Mouse (Mus musculus) liver, postnatal 0 days (tissue): ENCODE data around the gene Fscn2. TPM values are rescaled to one million over a fixed set of nuclear protein-coding genes. Genes with fewer than 3 reads are reported as not detected.
A peak's percentile ranks its signal among the peaks of the same experiment; 100 is the strongest.
"Not testable (repeated sequence)": the region's sequence is repeated elsewhere in the genome, so short reads cannot be mapped to it uniquely, and the experiment has no call there.

ENCODE experiments used
- ATAC-seq: fragments of 200-750 bp; cut with Nextera tagmentation; 2 replicates; pipeline ENCODE4 v1.8.0; 2017; ENCODE audit warnings: mild to moderate bottlenecking, moderate library complexity
- DNase-seq: peaks from one replicate; pipeline ENCODE4 v3.0.0-alpha.2; 2016
- H3K27ac ChIP-seq: fragments of 300-500 bp; sonication (generic); 2 replicates; pipeline ENCODE4 v1.5.1; 2014; ENCODE audit warnings: antibody characterized with exemption, moderate library complexity, mild to moderate bottlenecking, low read depth
- H3K27me3 ChIP-seq: fragments of 300-500 bp; sonication (generic); 2 replicates; pipeline ENCODE4 v1.6.1; 2014; ENCODE audit warnings: low read length, control low read depth, mixed read lengths; ENCODE audit not compliant: insufficient read depth
- H3K36me3 ChIP-seq: fragments of 300-500 bp; sonication (generic); replicated peaks from 2 replicates; pipeline ENCODE4 v1.6.1; 2014; ENCODE audit warnings: mild to moderate bottlenecking, control low read depth, low read length, moderate library complexity, mixed read lengths; ENCODE audit not compliant: insufficient read depth
- H3K4me1 ChIP-seq: fragments of 300-500 bp; sonication (generic); 2 replicates; pipeline ENCODE4 v1.6.1; 2014; ENCODE audit warnings: antibody characterized with exemption, mild to moderate bottlenecking, control low read depth; ENCODE audit not compliant: insufficient read depth
- H3K4me2 ChIP-seq: fragments of 300-500 bp; sonication (generic); 2 replicates; pipeline ENCODE4 v1.6.1; 2014; ENCODE audit warnings: low read depth, mild to moderate bottlenecking, low read length, moderate library complexity, mixed read lengths
- H3K4me3 ChIP-seq: fragments of 300-500 bp; sonication (generic); 2 replicates; pipeline ENCODE4 v1.5.1; 2014; ENCODE audit warnings: low read depth, low read length
- H3K9ac ChIP-seq: fragments of 300-500 bp; sonication (generic); replicated peaks from 2 replicates; pipeline ENCODE4 v1.6.1; 2014; ENCODE audit warnings: mild to moderate bottlenecking, moderate library complexity
- H3K9me3 ChIP-seq: fragments of 300-500 bp; sonication (generic); 2 replicates; pipeline ENCODE4 v1.6.1; 2016; ENCODE audit warnings: mild to moderate bottlenecking, control low read depth, low read length, mixed read lengths
- CTCF ChIP-seq: sonication (generic); IDR thresholded peaks from 2 replicates; pipeline ENCODE4 v1.5.1; 2016; ENCODE audit warnings: antibody characterized with exemption, low read depth
- EP300 ChIP-seq: IDR thresholded peaks from 2 replicates; pipeline ENCODE4 v1.6.1; 2016; ENCODE audit warnings: antibody characterized with exemption, low read depth, mild to moderate bottlenecking
- WGBS: fragments of 180-500 bp; shearing (Covaris S2); extraction: QIAGEN DNeasy Blood & Tissue Kit; methylation state at CpG from one replicate; pipeline ENCODE4 v1.1.7; 2014; ENCODE audit not compliant: insufficient replicate concordance; 5-methylcytosine and 5-hydroxymethylcytosine counted together
- microRNA-seq: library from miRNA; unstranded; fragments of <30 nt; microRNA quantifications from one replicate; pipeline ENCODE4, GENCODE M21; 2016
- polyA plus RNA-seq: library from polyadenylated mRNA; unstranded; fragments of >200 nt; fragmentation: Nextera tagmentation; extraction: Ambion mirVana; gene quantifications from 2 replicates; pipeline ENCODE4 v1.2.1, GENCODE M21; 2015

Gene Fscn2
- polyA plus RNA-seq, 1 experiment from 2014 or later, result not detected

- TF ChIP-seq CTCF (no peak), EP300 (peak; percentile 90)
- H3K36me3 ChIP-seq, result peaks cover 92% of the 10 kb centered on the region
- DNase-seq, result peak; percentile 24
- H3K4me3 ChIP-seq, result no peak overlapping the region
- WGBS, result 71% methylated on average over 3 of the region's 3 CpGs
- no peak overlapping the region for H3K4me2 ChIP-seq
- no peak overlapping the region for H3K27ac ChIP-seq
- no peaks in the 10 kb centered on the region for H3K9me3 ChIP-seq
- no peaks in the 10 kb centered on the region for H3K4me1 ChIP-seq
- H3K9ac ChIP-seq, result no peak overlapping the region
- H3K27me3 ChIP-seq, result no peaks in the 10 kb centered on the region
- peak; percentile 83 for ATAC-seq
Measured at GRCm38 (mm10) chr11:120405867-120406266, 44.5 kb downstream of the Fscn2 start.

DNA sequence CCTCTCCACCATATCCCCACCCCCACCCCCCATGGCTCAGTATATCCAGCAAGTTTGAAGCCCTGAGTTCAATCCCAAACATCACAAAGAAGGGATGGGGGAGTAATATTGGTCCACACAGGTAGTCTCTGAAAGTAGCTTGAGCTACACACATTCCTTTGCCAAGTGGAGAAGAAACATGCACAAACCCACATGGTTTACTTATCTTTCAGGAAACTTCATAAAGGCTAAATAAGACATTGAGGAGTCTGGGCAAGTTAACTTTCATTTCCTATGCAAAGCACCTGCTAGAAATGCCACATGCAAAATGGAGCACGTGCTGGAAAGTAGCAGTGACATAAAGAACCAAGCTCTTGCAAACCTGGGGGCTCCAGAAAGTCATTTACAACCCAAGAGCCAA, 45.1 kb downstream of the Fscn2 start:
- H3K9ac ChIP-seq, result no peak overlapping the region
- no peak overlapping the region for H3K4me2 ChIP-seq
- TF ChIP-seq CTCF, result no peak
- TF ChIP-seq EP300, result no peak
- no peak for DNase-seq
- WGBS, result 80% methylated on average over 1 of the region's 1 CpGs
- H3K9me3 ChIP-seq, result no peaks in the 10 kb centered on the region
- no peak overlapping the region for H3K27ac ChIP-seq
- H3K4me1 ChIP-seq, result no peaks in the 10 kb centered on the region
- H3K36me3 ChIP-seq, result peaks cover 95% of the 10 kb centered on the region
- no peak overlapping the region for H3K4me3 ChIP-seq
- no peaks in the 10 kb centered on the region for H3K27me3 ChIP-seq
- no peak for ATAC-seq

DNA sequence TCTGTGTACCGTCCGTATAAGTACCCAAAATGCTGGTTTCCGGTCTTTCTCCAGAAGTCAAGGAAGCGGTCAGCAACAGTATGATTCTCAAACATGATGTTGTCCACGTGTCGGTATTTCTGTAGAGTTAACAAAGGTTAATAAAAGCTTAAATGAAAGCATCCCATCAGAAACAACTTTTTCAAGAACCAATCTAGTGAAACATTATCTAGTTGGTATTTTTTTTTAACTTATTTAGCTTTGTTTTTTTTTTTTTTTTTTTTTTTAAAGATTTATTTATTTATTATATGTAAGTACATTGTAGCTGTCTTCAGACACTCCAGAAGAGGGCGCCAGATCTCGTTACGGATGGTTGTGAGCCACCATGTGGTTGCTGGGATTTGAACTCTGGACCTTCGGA, 52.3 kb downstream of the Fscn2 start:
- H3K9ac ChIP-seq, H3K27me3 ChIP-seq, H3K4me1 ChIP-seq, H3K4me2 ChIP-seq, H3K4me3 ChIP-seq, H3K27ac ChIP-seq, DNase-seq, H3K9me3 ChIP-seq, ATAC-seq: not testable (repeated sequence)
- H3K36me3 ChIP-seq, result peaks cover 82% of the 10 kb centered on the region
- WGBS, result 97% methylated on average over 7 of the region's 10 CpGs
- TF ChIP-seq CTCF, result 0 out of 2 replicates have a peak, but pooled peaks have one; percentile 1

Small RNA genes within 50 kb of the gene (microRNA-seq; reads per million reads assigned to microRNA genes)
- not detected for gene Gm23419
- gene Mir6935, result not detected

Other genes with a start within 250 kb of the Fscn2 start
- 25.0 and 28.0 TPM in 2 replicates for gene Slc38a10, start 210.2 kb upstream of the Fscn2 start, polyA plus RNA-seq
- gene Bahcc1, start 128.6 kb upstream of the Fscn2 start, polyA plus RNA-seq, result 1.1 and 1.2 TPM in 2 replicates
- 463 and 498 TPM in 2 replicates for gene Actg1, start 13.0 kb upstream of the Fscn2 start, polyA plus RNA-seq
- gene Faap100, start 17.2 kb downstream of the Fscn2 start, polyA plus RNA-seq, result 5.5 and 5.8 TPM in 2 replicates
- 12.5 and 12.8 TPM in 2 replicates for gene Nploc4, start 76.2 kb downstream of the Fscn2 start, polyA plus RNA-seq
- not detected in 2 replicates for gene Tspan10, start 81.1 kb downstream of the Fscn2 start, polyA plus RNA-seq
- 0.20 TPM in 1 of 2 replicates, not detected in the other for gene Pde6g, start 92.0 kb downstream of the Fscn2 start, polyA plus RNA-seq
- gene Oxld1, start 96.5 kb downstream of the Fscn2 start, polyA plus RNA-seq, result 18.9 and 19.0 TPM in 2 replicates
- 9.0 and 11.7 TPM in 2 replicates for gene Ccdc137, start 96.6 kb downstream of the Fscn2 start, polyA plus RNA-seq
- 11.9 and 13.5 TPM in 2 replicates for gene Arl16, start 106.1 kb downstream of the Fscn2 start, polyA plus RNA-seq
- 133 and 139 TPM in 2 replicates for gene Mrpl12, start 123.1 kb downstream of the Fscn2 start, polyA plus RNA-seq
- gene Slc25a10, start 130.3 kb downstream of the Fscn2 start, polyA plus RNA-seq, result 96.7 and 99.7 TPM in 2 replicates
- 58.5 and 66.9 TPM in 2 replicates for gene Gcgr, start 169.2 kb downstream of the Fscn2 start, polyA plus RNA-seq
- 59.2 and 61.0 TPM in 2 replicates for gene Mcrip1, start 188.2 kb downstream of the Fscn2 start, polyA plus RNA-seq
- gene Ppp1r27, start 189.6 kb downstream of the Fscn2 start, polyA plus RNA-seq, result 0.19 and 1.5 TPM in 2 replicates
- gene P4hb, start 211.7 kb downstream of the Fscn2 start, polyA plus RNA-seq, result 683 and 697 TPM in 2 replicates
- 148 and 156 TPM in 2 replicates for gene Arhgdia, start 220.1 kb downstream of the Fscn2 start, polyA plus RNA-seq
- 162 and 168 TPM in 2 replicates for gene Alyref, start 236.8 kb downstream of the Fscn2 start, polyA plus RNA-seq
- gene Anapc11, start 236.9 kb downstream of the Fscn2 start, polyA plus RNA-seq, result 46.1 and 47.5 TPM in 2 replicates
- 20.9 and 22.2 TPM in 2 replicates for gene Npb, start 246.9 kb downstream of the Fscn2 start, polyA plus RNA-seq